Mouse (Mus musculus): Measurements from ENCODE around the gene Slc7a11.

DNA sequence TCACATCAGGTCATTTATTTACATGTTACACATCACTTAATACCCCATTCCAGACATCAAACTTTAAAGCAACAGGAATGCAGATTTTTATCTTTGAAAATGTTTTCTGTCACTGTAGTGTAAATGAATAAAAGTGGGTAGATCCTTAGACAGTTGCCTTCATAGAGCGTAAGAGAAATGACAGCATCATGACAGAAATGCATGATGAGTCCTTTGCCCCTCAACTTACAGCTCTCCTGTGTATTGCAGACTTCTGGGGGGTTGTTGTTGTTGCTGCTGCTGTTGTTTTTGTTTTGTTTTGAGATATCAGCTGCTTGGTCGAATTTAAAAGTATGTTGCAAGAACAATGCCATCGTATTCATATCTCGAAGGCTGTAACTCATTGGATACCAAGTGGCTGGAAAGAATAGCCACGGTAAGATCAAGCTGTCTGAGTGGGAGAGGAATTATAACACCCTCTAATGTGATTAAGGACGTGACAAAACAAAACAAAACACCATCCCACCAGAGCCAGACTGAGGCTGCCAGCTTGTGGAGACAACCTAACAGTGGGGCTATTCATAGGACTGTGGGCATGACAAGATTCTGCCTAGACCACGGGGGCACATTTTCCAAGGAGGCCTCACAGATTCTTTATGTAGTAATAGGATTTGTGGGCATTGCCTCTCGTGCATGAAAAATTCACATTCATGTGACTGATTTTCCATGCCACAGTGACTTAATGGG is 557.0 kb downstream of the Slc7a11 start:
- no peak for TF ChIP-seq GATA1 (IDR thresholded peaks at IDR 0.05; ENCODE audit: borderline replicate concordance, low read length)
- no peak for TF ChIP-seq FLI1 (IDR thresholded peaks at IDR 0.05; ENCODE audit: low read length)

Measured in megakaryocyte, embryonic 14.5 days (primary cell).